Mouse (Mus musculus): ENCODE measurements at regions not wholly inside any gene's neighbourhood (a gene's known extent, or its start where the extent isn't known, plus 50 kb on each side); places are given as distances from the start of the nearest gene placed in this dataset.
A peak's percentile ranks its signal among the peaks of the same experiment; 100 is the strongest.

- no peak for DNase-seq (ENCODE audit: low spot score in 2 of 2)
These were observed 220.9 kb downstream of the Arpp21 start for GRCm38 (mm10) chr9:112014796-112015195.

- DNase-seq (ENCODE audit: low spot score in 2 of 2) = no peak
These were observed 241.3 kb downstream of the Arpp21 start for GRCm38 (mm10) chr9:111994401-111994800.

- no peak for DNase-seq (ENCODE audit: low spot score in 2 of 2)
These were observed 241.9 kb downstream of the Arpp21 start for GRCm38 (mm10) chr9:111993844-111994243.

GRCm38 (mm10) chr9:111990060-111990459 is 245.7 kb downstream of the Arpp21 start:
- DNase-seq (ENCODE audit: low spot score in 2 of 2) = no peak

- DNase-seq (ENCODE audit: low spot score in 2 of 2) = no peak
These were observed 272.2 kb downstream of the Arpp21 start for GRCm38 (mm10) chr9:111963405-111964037.

- no peak for DNase-seq (ENCODE audit: low spot score in 2 of 2)
These were observed 267.7 kb upstream of the Stac start for GRCm38 (mm10) chr9:111957799-111958198.

- DNase-seq (ENCODE audit: low spot score in 2 of 2) = no peak
These were observed 249.3 kb upstream of the Stac start for GRCm38 (mm10) chr9:111939271-111940067.

GRCm38 (mm10) chr9:111932455-111932854 is 242.3 kb upstream of the Stac start:
- no peak for DNase-seq (ENCODE audit: low spot score in 2 of 2)

- peak; percentile 3 for DNase-seq (ENCODE audit: low spot score in 2 of 2)
These were observed 228.3 kb upstream of the Stac start for GRCm38 (mm10) chr9:111918275-111918940.

GRCm38 (mm10) chr9:111916684-111917535 is 226.8 kb upstream of the Stac start:
- no peak for DNase-seq (ENCODE audit: low spot score in 2 of 2)

- no peak for DNase-seq (ENCODE audit: low spot score in 2 of 2)
These were observed 218.7 kb upstream of the Stac start for GRCm38 (mm10) chr9:111908806-111909205.

GRCm38 (mm10) chr9:111900196-111900595 is 210.0 kb upstream of the Stac start:
- DNase-seq (ENCODE audit: low spot score in 2 of 2) = no peak

- no peak for DNase-seq (ENCODE audit: low spot score in 2 of 2)
These were observed 207.5 kb upstream of the Stac start for GRCm38 (mm10) chr9:111897626-111898025.

- no peak for DNase-seq (ENCODE audit: low spot score in 2 of 2)
These were observed 189.6 kb upstream of the Stac start for GRCm38 (mm10) chr9:111879710-111880109.

- no peak for DNase-seq (ENCODE audit: low spot score in 2 of 2)
These were observed 186.7 kb upstream of the Stac start for GRCm38 (mm10) chr9:111876846-111877245.

GRCm38 (mm10) chr9:111870466-111870865 is 180.3 kb upstream of the Stac start:
- no peak for DNase-seq (ENCODE audit: low spot score in 2 of 2)

GRCm38 (mm10) chr9:111869801-111870382 is 179.7 kb upstream of the Stac start:
- no peak for DNase-seq (ENCODE audit: low spot score in 2 of 2)

GRCm38 (mm10) chr9:111858051-111858450 is 167.9 kb upstream of the Stac start:
- DNase-seq (ENCODE audit: low spot score in 2 of 2) = no peak

GRCm38 (mm10) chr9:111854976-111855375 is 164.8 kb upstream of the Stac start:
- DNase-seq (ENCODE audit: low spot score in 2 of 2) = no peak

- DNase-seq (ENCODE audit: low spot score in 2 of 2) = no peak
These were observed 156.2 kb upstream of the Stac start for GRCm38 (mm10) chr9:111846366-111846765.

GRCm38 (mm10) chr9:111841151-111841550 is 151.0 kb upstream of the Stac start:
- no peak for DNase-seq (ENCODE audit: low spot score in 2 of 2)

Data from spleen, postnatal 36 days (tissue).